Mouse (Mus musculus): ENCODE results near the gene Slc41a3. TPM values are rescaled to one million over a fixed set of nuclear protein-coding genes. Genes with fewer than 3 reads are reported as not detected.

Slc41a3 gene
- polyA plus RNA-seq, 1 experiment: 79.5 TPM

- no peaks in the 10 kb centered on the region for H3K27me3 ChIP-seq (ENCODE audit: control insufficient read depth, insufficient read depth, low read length)
- H3K36me3 ChIP-seq (ENCODE audit: control insufficient read depth, insufficient read depth, low read length): no peaks in the 10 kb centered on the region
- H3K4me3 ChIP-seq (ENCODE audit: control insufficient read depth, low read depth, low read length): no peak overlapping the region
- no peak for TF ChIP-seq POLR2A (IDR thresholded peaks at IDR 0.05; ENCODE audit: control insufficient read depth, low read depth, low read length)
- no peak for TF ChIP-seq CTCF (IDR thresholded peaks at IDR 0.05; ENCODE audit: control insufficient read depth, insufficient read depth, insufficient replicate concordance, low read depth, low read length)
- no peaks in the 10 kb centered on the region; the same call in 1 of the 2 replicates for H3K4me1 ChIP-seq (ENCODE audit: control insufficient read depth, insufficient read depth, low read length)
- no peak overlapping the region for H3K27ac ChIP-seq (ENCODE audit: control insufficient read depth, insufficient read depth, low read depth, low read length)
Measured at GRCm38 (mm10) chr6:90659913-90660312, 55.4 kb downstream of the Slc41a3 start.

DNA sequence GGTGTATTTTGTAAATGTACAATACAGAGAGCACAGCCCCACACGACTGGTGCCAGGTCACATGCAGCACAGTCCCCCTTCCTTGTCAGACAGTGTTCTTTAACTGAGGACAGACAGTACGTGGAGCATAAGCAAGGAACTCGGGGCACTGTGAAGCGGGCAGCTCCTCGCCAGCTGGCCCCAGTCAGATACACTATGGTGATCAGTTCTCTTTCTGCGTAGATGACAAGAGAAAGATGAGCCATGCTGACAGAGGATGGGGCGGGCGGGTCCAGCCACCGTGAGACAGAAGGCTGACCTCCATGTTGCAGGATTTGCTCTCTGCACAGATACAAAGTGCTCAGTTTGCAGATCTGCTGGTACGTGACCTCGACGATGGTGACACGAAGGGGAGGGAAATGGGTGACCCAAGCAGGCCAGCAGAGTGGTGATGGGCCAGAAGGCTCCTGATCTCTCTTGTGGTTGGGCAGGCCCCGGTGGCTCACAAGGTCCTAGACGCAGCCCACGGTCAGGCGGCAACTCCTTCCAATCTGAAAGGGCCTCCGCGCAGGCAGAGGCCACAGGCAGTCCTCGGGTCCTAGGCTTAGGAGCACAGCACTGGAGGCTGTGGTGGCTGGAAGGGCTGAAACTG lies 56.0 kb downstream of the Slc41a3 start:
- Histone ChIP-seq H3K4me1 (ENCODE audit: control insufficient read depth, insufficient read depth, low read length) (no peaks in the 10 kb centered on the region; the same call in 1 of the 2 replicates), H3K27ac (ENCODE audit: control insufficient read depth, insufficient read depth, low read depth, low read length) (peak overlapping the region; percentile 5), H3K4me3 (ENCODE audit: control insufficient read depth, low read depth, low read length) (no peak overlapping the region), H3K36me3 (ENCODE audit: control insufficient read depth, insufficient read depth, low read length) (no peaks in the 10 kb centered on the region), H3K27me3 (ENCODE audit: control insufficient read depth, insufficient read depth, low read length) (no peaks in the 10 kb centered on the region)
- no peak for TF ChIP-seq CTCF (IDR thresholded peaks at IDR 0.05; ENCODE audit: control insufficient read depth, insufficient read depth, insufficient replicate concordance, low read depth, low read length)
- TF ChIP-seq POLR2A (IDR thresholded peaks at IDR 0.05; ENCODE audit: control insufficient read depth, low read depth, low read length): peak; percentile 48; the same call in 1 of the 2 replicates

DNA sequence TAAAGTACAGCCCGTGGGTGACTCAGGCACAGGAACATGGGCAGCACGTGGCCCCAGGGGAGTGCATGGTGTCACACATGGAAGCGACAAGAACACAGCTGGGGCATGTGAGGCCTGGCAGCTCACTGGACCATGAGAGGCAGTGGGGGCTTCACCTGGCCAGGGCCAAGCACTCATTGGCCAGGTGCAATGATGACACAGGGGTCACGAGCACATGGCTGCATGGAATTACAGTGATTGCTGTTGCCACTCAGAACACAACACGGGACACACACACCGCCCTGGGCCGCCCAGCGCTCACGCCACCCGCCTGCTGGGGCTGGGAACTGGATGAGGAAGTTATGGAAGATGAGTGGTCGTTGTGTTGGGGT lies 56.5 kb downstream of the Slc41a3 start:
- TF ChIP-seq CTCF (IDR thresholded peaks at IDR 0.05; ENCODE audit: control insufficient read depth, insufficient read depth, insufficient replicate concordance, low read depth, low read length) (no peak), POLR2A (IDR thresholded peaks at IDR 0.05; ENCODE audit: control insufficient read depth, low read depth, low read length) (no peak)
- H3K27ac ChIP-seq (ENCODE audit: control insufficient read depth, insufficient read depth, low read depth, low read length): peak overlapping the region; percentile 5
- H3K27me3 ChIP-seq (ENCODE audit: control insufficient read depth, insufficient read depth, low read length): no peaks in the 10 kb centered on the region
- no peaks in the 10 kb centered on the region for H3K36me3 ChIP-seq (ENCODE audit: control insufficient read depth, insufficient read depth, low read length)
- H3K4me3 ChIP-seq (ENCODE audit: control insufficient read depth, low read depth, low read length): no peak overlapping the region
- no peaks in the 10 kb centered on the region; the same call in 1 of the 2 replicates for H3K4me1 ChIP-seq (ENCODE audit: control insufficient read depth, insufficient read depth, low read length)

DNA sequence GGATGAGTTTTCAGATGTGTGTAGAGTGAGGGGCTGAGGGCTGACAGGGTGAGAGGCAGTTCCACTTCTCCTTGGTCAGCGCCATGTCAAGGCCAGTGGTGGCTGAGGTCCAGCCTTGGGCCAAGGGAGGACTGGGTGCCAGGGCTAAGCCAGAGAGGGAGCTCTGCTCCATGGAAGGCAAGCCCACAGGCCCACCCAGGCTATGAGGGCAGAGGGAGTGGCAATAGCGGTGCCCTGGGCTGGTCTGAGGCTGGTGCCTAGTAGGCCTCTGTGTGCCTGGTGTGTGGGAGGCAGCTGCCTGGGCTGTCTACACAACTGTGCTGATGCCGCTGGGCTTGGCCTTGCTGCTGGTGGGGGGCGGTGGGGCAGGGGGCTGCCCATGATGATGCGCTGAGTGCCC lies 57.6 kb downstream of the Slc41a3 start:
- Histone ChIP-seq H3K36me3 (ENCODE audit: control insufficient read depth, insufficient read depth, low read length) (no peaks in the 10 kb centered on the region), H3K27ac (ENCODE audit: control insufficient read depth, insufficient read depth, low read depth, low read length) (no peak overlapping the region), H3K27me3 (ENCODE audit: control insufficient read depth, insufficient read depth, low read length) (no peaks in the 10 kb centered on the region), H3K4me3 (ENCODE audit: control insufficient read depth, low read depth, low read length) (no peak overlapping the region), H3K4me1 (ENCODE audit: control insufficient read depth, insufficient read depth, low read length) (no peaks in the 10 kb centered on the region; the same call in 1 of the 2 replicates)
- no peak for TF ChIP-seq CTCF (IDR thresholded peaks at IDR 0.05; ENCODE audit: control insufficient read depth, insufficient read depth, insufficient replicate concordance, low read depth, low read length)
- no peak for TF ChIP-seq POLR2A (IDR thresholded peaks at IDR 0.05; ENCODE audit: control insufficient read depth, low read depth, low read length)

GRCm38 (mm10) chr6:90663736-90664135 lies 59.2 kb downstream of the Slc41a3 start:
- no peak overlapping the region for H3K27ac ChIP-seq (ENCODE audit: control insufficient read depth, insufficient read depth, low read depth, low read length)
- no peaks in the 10 kb centered on the region; the same call in 1 of the 2 replicates for H3K4me1 ChIP-seq (ENCODE audit: control insufficient read depth, insufficient read depth, low read length)
- no peaks in the 10 kb centered on the region for H3K36me3 ChIP-seq (ENCODE audit: control insufficient read depth, insufficient read depth, low read length)
- TF ChIP-seq POLR2A (IDR thresholded peaks at IDR 0.05; ENCODE audit: control insufficient read depth, low read depth, low read length): no peak
- no peak for TF ChIP-seq CTCF (IDR thresholded peaks at IDR 0.05; ENCODE audit: control insufficient read depth, insufficient read depth, insufficient replicate concordance, low read depth, low read length)
- no peak overlapping the region for H3K4me3 ChIP-seq (ENCODE audit: control insufficient read depth, low read depth, low read length)
- H3K27me3 ChIP-seq (ENCODE audit: control insufficient read depth, insufficient read depth, low read length): no peaks in the 10 kb centered on the region

- H3K27me3 ChIP-seq (ENCODE audit: control insufficient read depth, insufficient read depth, low read length): no peaks in the 10 kb centered on the region
- H3K4me1 ChIP-seq (ENCODE audit: control insufficient read depth, insufficient read depth, low read length): no peaks in the 10 kb centered on the region; the same call in 1 of the 2 replicates
- no peak overlapping the region for H3K4me3 ChIP-seq (ENCODE audit: control insufficient read depth, low read depth, low read length)
- H3K27ac ChIP-seq (ENCODE audit: control insufficient read depth, insufficient read depth, low read depth, low read length): no peak overlapping the region
- TF ChIP-seq CTCF (IDR thresholded peaks at IDR 0.05; ENCODE audit: control insufficient read depth, insufficient read depth, insufficient replicate concordance, low read depth, low read length) (no peak), POLR2A (IDR thresholded peaks at IDR 0.05; ENCODE audit: control insufficient read depth, low read depth, low read length) (no peak)
- peaks cover 6% of the 10 kb centered on the region for H3K36me3 ChIP-seq (ENCODE audit: control insufficient read depth, insufficient read depth, low read length)
Measured at GRCm38 (mm10) chr6:90668693-90669092, 64.2 kb downstream of the Slc41a3 start.

DNA sequence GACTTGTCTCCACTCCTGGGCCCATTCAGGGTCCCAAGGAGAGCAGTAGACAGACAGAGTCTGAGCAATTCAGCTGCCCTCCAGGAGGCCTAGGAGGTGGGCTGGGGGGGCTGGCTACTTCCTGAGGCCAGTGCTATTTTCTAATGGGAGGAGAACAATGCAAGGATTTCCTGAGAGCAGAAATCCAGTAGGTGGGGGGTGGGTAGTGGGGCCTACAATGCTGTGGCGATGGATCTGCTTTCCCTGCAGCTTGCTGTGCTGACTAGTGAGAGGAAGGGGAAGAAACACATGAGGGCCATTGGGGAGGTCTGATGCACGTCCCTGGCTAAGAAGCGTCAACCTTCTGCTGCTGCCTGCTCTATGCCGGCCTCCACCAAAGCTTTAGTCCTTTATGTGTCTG lies 74.2 kb downstream of the Slc41a3 start:
- Histone ChIP-seq H3K27me3 (ENCODE audit: control insufficient read depth, insufficient read depth, low read length) (no peaks in the 10 kb centered on the region), H3K27ac (ENCODE audit: control insufficient read depth, insufficient read depth, low read depth, low read length) (no peak overlapping the region), H3K36me3 (ENCODE audit: control insufficient read depth, insufficient read depth, low read length) (no peaks in the 10 kb centered on the region; the same call in 1 of the 2 replicates), H3K4me3 (ENCODE audit: control insufficient read depth, low read depth, low read length) (no peak overlapping the region), H3K4me1 (ENCODE audit: control insufficient read depth, insufficient read depth, low read length) (no peaks in the 10 kb centered on the region)
- TF ChIP-seq CTCF (IDR thresholded peaks at IDR 0.05; ENCODE audit: control insufficient read depth, insufficient read depth, insufficient replicate concordance, low read depth, low read length) (no peak), POLR2A (IDR thresholded peaks at IDR 0.05; ENCODE audit: control insufficient read depth, low read depth, low read length) (no peak)

All from testis, adult 2 months (tissue).